Mouse (Mus musculus) MEL (cell line): ENCODE data around the gene Ryr1. TPM values are rescaled to one million over a fixed set of nuclear protein-coding genes. Genes with fewer than 3 reads are reported as not detected.

Source experiments
- DNase-seq: peaks from one replicate; pipeline ENCODE4 v3.0.0; 2011; ENCODE audit warnings: low read depth, low spot score
- H3K27ac ChIP-seq: 2 replicates; pipeline ENCODE4 v1.5.1; 2012; ENCODE audit warnings: low read depth, mild to moderate bottlenecking, control low read depth, low read length, moderate library complexity; ENCODE audit not compliant: control insufficient read depth
- H3K27me3 ChIP-seq, 2 experiments: fragments of 150-350 bp in 1 of 2; sonication (generic) in 1 of 2; 2 replicates each; pipeline ENCODE4 v1.6.1; 2012; ENCODE audit warnings: low read length in 2 of 2, mild to moderate bottlenecking in 2 of 2, improper control_type of control experiment in 1 of 2, moderate library complexity in 1 of 2; ENCODE audit not compliant: insufficient read depth in 2 of 2, control insufficient read depth in 1 of 2
- H3K36me3 ChIP-seq, 2 experiments: 2 replicates each; pipeline ENCODE4 v1.6.1; 2012 to 2014; ENCODE audit warnings: low read length in 2 of 2, improper control_type of control experiment in 1 of 2, inconsistent platforms in 1 of 2, mild to moderate bottlenecking in 1 of 2; ENCODE audit not compliant: insufficient read depth in 2 of 2, control insufficient read depth in 1 of 2
- H3K4me1 ChIP-seq, 2 experiments: fragments of 150-350 bp in 1 of 2; sonication (generic) in 1 of 2; 2 replicates each; pipeline ENCODE4 v1.6.1; 2012; ENCODE audit warnings: low read length in 2 of 2, improper control_type of control experiment in 1 of 2, mild to moderate bottlenecking in 1 of 2; ENCODE audit not compliant: insufficient read depth in 2 of 2, control insufficient read depth in 1 of 2
- H3K4me3 ChIP-seq, 2 experiments: fragments of 150-350 bp in 1 of 2; sonication (generic) in 1 of 2; 2 replicates each; pipeline ENCODE4 v1.5.1; 2012; ENCODE audit warnings: low read depth in 2 of 2, low read length in 2 of 2, mild to moderate bottlenecking in 2 of 2, moderate library complexity in 2 of 2, control low read depth in 1 of 2, improper control_type of control experiment in 1 of 2; ENCODE audit not compliant: control insufficient read depth in 1 of 2, insufficient read depth in 1 of 2
- H3K79me2 ChIP-seq: 2 replicates; pipeline ENCODE4 v1.6.1; 2012; ENCODE audit warnings: mild to moderate bottlenecking, low read length, moderate library complexity; ENCODE audit not compliant: control insufficient read depth, poor library complexity, insufficient read depth
- H3K9ac ChIP-seq: 2 replicates; pipeline ENCODE4 v1.6.1; 2012; ENCODE audit warnings: low read depth, mild to moderate bottlenecking, control low read depth, low read length, moderate library complexity; ENCODE audit not compliant: control insufficient read depth, poor library complexity, severe bottlenecking
- H3K9me3 ChIP-seq: fragments of 150-350 bp; sonication (generic); replicated peaks from 2 replicates; pipeline ENCODE4 v1.6.1; 2012; ENCODE audit warnings: mild to moderate bottlenecking, low read length, improper control_type of control experiment, moderate library complexity; ENCODE audit not compliant: insufficient read depth
- BHLHE40 ChIP-seq: IDR thresholded peaks from 2 replicates; pipeline ENCODE4 v1.6.1; 2012; ENCODE audit warnings: low read depth, mild to moderate bottlenecking, inconsistent platforms, low read length, improper control_type of control experiment, borderline replicate concordance
- CHD1 ChIP-seq: IDR thresholded peaks from 2 replicates; pipeline ENCODE4 v1.6.1; 2012; ENCODE audit warnings: low read depth, mild to moderate bottlenecking, inconsistent platforms, low read length, improper control_type of control experiment
- CHD2 ChIP-seq: IDR thresholded peaks from 2 replicates; pipeline ENCODE4 v1.6.1; 2011; ENCODE audit warnings: low read length, improper control_type of control experiment
- E2F4 ChIP-seq: IDR thresholded peaks from 2 replicates; pipeline ENCODE4 v1.6.1; 2011; ENCODE audit warnings: low read depth, low read length, improper control_type of control experiment, borderline replicate concordance
- ELF1 ChIP-seq: IDR thresholded peaks from 2 replicates; pipeline ENCODE4 v1.6.1; 2014; ENCODE audit warnings: low read depth, mild to moderate bottlenecking, inconsistent platforms, low read length, improper control_type of control experiment, moderate library complexity
- EP300 ChIP-seq, 2 experiments: IDR thresholded peaks; 2 replicates each; pipeline ENCODE4 v1.6.1; 2011; ENCODE audit warnings: improper control_type of control experiment in 2 of 2, low read length in 2 of 2, low read depth in 1 of 2, mild to moderate bottlenecking in 1 of 2
- GABPA ChIP-seq: IDR thresholded peaks from 2 replicates; pipeline ENCODE4 v1.6.1; 2012; ENCODE audit warnings: low read depth, mild to moderate bottlenecking, inconsistent platforms, low read length, improper control_type of control experiment, moderate library complexity
- GATA1 ChIP-seq: IDR thresholded peaks from 2 replicates; pipeline ENCODE4 v1.6.1; 2011; ENCODE audit warnings: low read depth, low read length, improper control_type of control experiment
- HCFC1 ChIP-seq: IDR thresholded peaks from 2 replicates; pipeline ENCODE4 v1.6.1; 2012; ENCODE audit warnings: low read depth, mild to moderate bottlenecking, inconsistent platforms, low read length, improper control_type of control experiment, moderate library complexity
- JUND ChIP-seq: IDR thresholded peaks from 2 replicates; pipeline ENCODE4 v1.6.1; 2011; ENCODE audit warnings: low read depth, mild to moderate bottlenecking, improper control_type of control experiment, low read length
- KAT2A ChIP-seq: conservative IDR thresholded peaks from 2 replicates; pipeline ENCODE4 v1.6.1; 2012; ENCODE audit warnings: low read depth, low read length, improper control_type of control experiment, inconsistent platforms
- MAZ ChIP-seq: IDR thresholded peaks from 2 replicates; pipeline ENCODE4 v1.6.1; 2012; ENCODE audit warnings: low read depth, mild to moderate bottlenecking, inconsistent platforms, low read length, improper control_type of control experiment
- MEF2A ChIP-seq: IDR thresholded peaks from 2 replicates; pipeline ENCODE4 v1.6.1; 2014; ENCODE audit warnings: low read depth, mild to moderate bottlenecking, inconsistent platforms, low read length, improper control_type of control experiment; ENCODE audit not compliant: poor library complexity, insufficient replicate concordance, severe bottlenecking; ENCODE audit errors: extremely low read depth
- MYB ChIP-seq: IDR thresholded peaks from 2 replicates; pipeline ENCODE4 v1.6.1; 2011; ENCODE audit warnings: mild to moderate bottlenecking, low read depth, low read length, improper control_type of control experiment
- NELFE ChIP-seq: IDR thresholded peaks from 2 replicates; pipeline ENCODE4 v1.6.1; 2011; ENCODE audit warnings: low read depth, low read length, improper control_type of control experiment
- POLR2A ChIP-seq, 2 experiments: IDR thresholded peaks; 2 replicates each; pipeline ENCODE4 v1.6.1; 2011 to 2012; ENCODE audit warnings: low read length in 2 of 2, mild to moderate bottlenecking in 2 of 2, control low read depth in 1 of 2, improper control_type of control experiment in 1 of 2, low read depth in 1 of 2, moderate library complexity in 1 of 2; ENCODE audit not compliant: control insufficient read depth in 1 of 2, insufficient read depth in 1 of 2, poor library complexity in 1 of 2
- POLR2AphosphoS2 ChIP-seq: IDR thresholded peaks from 2 replicates; pipeline ENCODE4 v1.6.1; 2011; ENCODE audit warnings: low read length, improper control_type of control experiment
- POLR2AphosphoS5 ChIP-seq: IDR thresholded peaks from 2 replicates; pipeline ENCODE4 v1.6.1; 2012; ENCODE audit warnings: low read depth, borderline replicate concordance, mild to moderate bottlenecking, inconsistent platforms, low read length, moderate library complexity, mixed read lengths
- SIN3A ChIP-seq: IDR thresholded peaks from 2 replicates; pipeline ENCODE4 v1.6.1; 2012; ENCODE audit warnings: low read length, improper control_type of control experiment, inconsistent platforms
- SMC3 ChIP-seq: IDR thresholded peaks from 2 replicates; pipeline ENCODE4 v1.6.1; 2011; ENCODE audit warnings: low read depth, low read length, improper control_type of control experiment
- TAL1 ChIP-seq: IDR thresholded peaks from 2 replicates; pipeline ENCODE4 v1.6.1; 2012; ENCODE audit warnings: mild to moderate bottlenecking, inconsistent platforms, low read length, moderate library complexity, mixed read lengths
- TBP ChIP-seq: IDR thresholded peaks from 2 replicates; pipeline ENCODE4 v1.8.0; 2011; ENCODE audit warnings: low read depth, low read length, improper control_type of control experiment
- TCF12 ChIP-seq: IDR thresholded peaks from 2 replicates; pipeline ENCODE4 v1.6.1; 2014; ENCODE audit warnings: low read depth, mild to moderate bottlenecking, inconsistent platforms, low read length, improper control_type of control experiment, moderate library complexity
- ZNF384 ChIP-seq: IDR thresholded peaks from 2 replicates; pipeline ENCODE4 v1.6.1; 2012; ENCODE audit warnings: low read depth, mild to moderate bottlenecking, inconsistent platforms, low read length, improper control_type of control experiment
- polyA plus RNA-seq, 2 experiments: library from polyadenylated mRNA; stranded (reverse) in 1 of 2; unstranded in 1 of 2; fragments of >175 nt in 1 of 2; fragments of >200 nt in 1 of 2; gene quantifications; 2 replicates each; pipeline versions ENCODE4 v1.2.1 to v1.2.4; 2012; ENCODE audit warnings: low replicate concordance in 2 of 2, low read depth in 1 of 2; ENCODE audit not compliant: insufficient read length in 2 of 2, insufficient read depth in 1 of 2, missing spikeins in 1 of 2
- total RNA-seq: library from RNA; depleted of rRNA; stranded (reverse); fragments of 300-350 nt; gene quantifications from 2 replicates; pipeline ENCODE4 v1.2.3, GENCODE M21; 2012

Ryr1 gene
- total and polyA plus RNA-seq, 3 experiments = 0.27 to 0.54 TPM; not detected in 1

- DNase-seq = peak; percentile 94
- Histone ChIP-seq H3K27me3 (no peaks in the 10 kb centered on the region), H3K27ac (peak within 1 kb of the TSS; percentile 35)
These were observed 45.2 kb upstream of the Ryr1 start, which contains the start of the genes Ggn and Spred3 for GRCm38 (mm10) chr7:29170066-29170754. Gene Ggn, plus strand, starts transcription at chr7:29170210. Gene Spred3, minus strand, starts transcription at chr7:29170411.

DNA sequence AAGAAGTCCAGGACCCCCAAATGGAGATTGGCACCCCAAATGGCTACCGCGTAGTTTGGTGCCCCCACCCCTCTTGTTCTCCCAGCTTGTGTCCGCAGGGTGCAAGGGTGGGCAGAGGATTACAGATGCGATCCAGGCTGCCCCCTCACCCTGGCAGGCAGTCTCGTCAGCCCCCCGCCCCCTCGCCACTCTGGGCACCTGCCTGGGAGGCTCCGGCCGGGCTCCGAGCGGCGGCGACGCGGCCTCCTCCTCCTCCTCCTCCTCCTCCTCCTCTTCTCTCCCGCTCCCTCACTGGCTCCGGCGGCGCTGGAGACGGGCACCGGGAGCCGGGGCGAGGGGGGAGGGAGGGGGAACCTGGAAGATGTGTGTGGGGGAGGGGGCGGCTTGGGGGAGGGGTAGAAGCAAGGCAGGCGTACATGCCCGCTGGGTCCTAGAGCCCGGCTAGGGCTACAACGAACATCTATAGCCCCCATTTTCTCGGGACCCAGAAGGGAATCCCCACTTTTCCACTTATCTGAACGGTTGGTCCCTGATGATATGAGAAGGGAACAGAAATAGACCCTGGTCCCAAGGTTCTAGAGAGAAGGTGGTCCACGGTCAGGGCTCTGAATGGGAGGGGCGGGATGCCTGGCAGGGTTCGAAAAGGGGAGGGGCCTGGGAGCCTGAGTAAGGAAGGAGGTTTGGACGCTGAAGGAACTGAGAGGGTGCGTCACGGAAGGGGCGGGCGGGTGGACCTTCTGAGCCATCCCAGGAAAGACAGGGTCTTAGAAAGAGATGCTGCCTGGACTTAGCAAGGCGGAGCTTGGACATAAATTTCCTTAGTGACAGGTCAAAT lies 44.5 kb upstream of the Ryr1 start:
- Histone ChIP-seq H3K4me3 (peak overlapping the region; percentile 77 to 89), H3K4me1 (peaks cover 0 to 11% of the 10 kb centered on the region in 2 experiments; a peak in 2 of 4 replicates), H3K27me3 (no peaks in the 10 kb centered on the region), H3K9me3 (no peaks in the 10 kb centered on the region), H3K79me2 (no peaks in the 10 kb centered on the region), H3K9ac (peak overlapping the region; percentile 63), H3K27ac (peak overlapping the region; percentile 20; the same call in 1 of the 2 replicates), H3K36me3 (no peaks in the 10 kb centered on the region; a peak in 1 of 4 replicates)
- peak; percentile 94 for DNase-seq
- no peak for TF ChIP-seq E2F4
- TF ChIP-seq SMC3 = no peak
- no peak for TF ChIP-seq KAT2A
- TF ChIP-seq POLR2AphosphoS2 = no peak
- no peak for TF ChIP-seq MYB
- TF ChIP-seq GATA1 = no peak
- TF ChIP-seq SIN3A = peak; percentile 71
- TF ChIP-seq ZNF384 = no peak
- no peak for TF ChIP-seq MEF2A
- no peak for TF ChIP-seq TBP
- TF ChIP-seq POLR2A (IDR thresholded peaks at IDR 0.05; ENCODE audit: control insufficient read depth in 1 of 2, insufficient read depth in 1 of 2, low read depth in 1 of 2, low read length in 2 of 2, poor library complexity in 1 of 2) = 0 out of 4 replicates have a peak, but pooled peaks of 1 of the 2 experiments have one; percentile 25
- TF ChIP-seq CHD2 = peak; percentile 74
- TF ChIP-seq NELFE = no peak
- no peak for TF ChIP-seq BHLHE40
- TF ChIP-seq POLR2AphosphoS5 = no peak
- 0 out of 2 replicates have a peak, but pooled peaks have one; percentile 11 for TF ChIP-seq TCF12
- peak; percentile 82 for TF ChIP-seq MAZ
- TF ChIP-seq EP300 (IDR thresholded peaks at IDR 0.05; ENCODE audit: low read depth in 1 of 2, low read length in 2 of 2) = no peak
- TF ChIP-seq TAL1 = no peak
- TF ChIP-seq JUND = no peak
- 0 out of 2 replicates have a peak, but pooled peaks have one; percentile 58 for TF ChIP-seq HCFC1
- no peak for TF ChIP-seq CHD1

More at GRCm38 (mm10) chr7:29170066-29170754, 45.2 kb upstream of the Ryr1 start, which contains the start of the genes Ggn and Spred3:
- peak within 1 kb of the TSS; percentile 64 for H3K9ac ChIP-seq
- peaks cover 0 to 11% of the 10 kb centered on the region in 2 experiments; a peak in 2 of 4 replicates for H3K4me1 ChIP-seq
- H3K4me3 ChIP-seq = peak within 1 kb of the TSS; percentile 77 to 89
- H3K36me3 ChIP-seq = no peaks in the 10 kb centered on the region; a peak in 1 of 4 replicates
- TF ChIP-seq GABPA (0 out of 2 replicates have a peak, but pooled peaks have one; percentile 31), E2F4 (peak; percentile 61; the same call in 1 of the 2 replicates), GATA1 (no peak), ELF1 (no peak)
- H3K9me3 ChIP-seq = no peaks in the 10 kb centered on the region
- no peaks in the 10 kb centered on the region for H3K79me2 ChIP-seq
